Mouse (Mus musculus) hindbrain, embryonic 14.5 days (tissue): ENCODE results near the gene Gm11168. TPM values are rescaled to one million over a fixed set of nuclear protein-coding genes. Genes with fewer than 3 reads are reported as not detected.
"Not testable (repeated sequence)": the region's sequence is repeated elsewhere in the genome, so short reads cannot be mapped to it uniquely, and the experiment has no call there.

Source experiments
- ATAC-seq: fragments of 200-750 bp; cut with Nextera tagmentation; 2 replicates; pipeline ENCODE4 v1.8.0; 2017; ENCODE audit warnings: moderate number of reproducible peaks, mild to moderate bottlenecking, moderate TSS enrichment, moderate library complexity; ENCODE audit not compliant: low FRiP score
- DNase-seq: peaks from one replicate; pipeline ENCODE4 v3.0.0-alpha.2; 2015; ENCODE audit warnings: low spot score
- H3K27ac ChIP-seq: fragments of 300-500 bp; sonication (generic); 2 replicates; pipeline ENCODE4 v1.5.1; 2014; ENCODE audit warnings: mild to moderate bottlenecking, moderate library complexity
- H3K27me3 ChIP-seq: fragments of 300-500 bp; sonication (generic); 2 replicates; pipeline ENCODE4 v1.6.1; 2014; ENCODE audit warnings: mild to moderate bottlenecking, low read length, mixed read lengths; ENCODE audit not compliant: control insufficient read depth, insufficient read depth
- H3K36me3 ChIP-seq: fragments of 300-500 bp; sonication (generic); replicated peaks from 2 replicates; pipeline ENCODE4 v1.6.1; 2014; ENCODE audit not compliant: control insufficient read depth, insufficient read depth
- H3K4me1 ChIP-seq: fragments of 300-500 bp; sonication (generic); replicated peaks from 2 replicates; pipeline ENCODE4 v1.6.1; 2014; ENCODE audit warnings: antibody characterized with exemption, low read length, mixed read lengths; ENCODE audit not compliant: control insufficient read depth, insufficient read depth
- H3K4me2 ChIP-seq: fragments of 300-500 bp; sonication (generic); replicated peaks from 2 replicates; pipeline ENCODE4 v1.6.1; 2014; ENCODE audit warnings: mild to moderate bottlenecking, moderate library complexity
- H3K4me3 ChIP-seq: fragments of 300-500 bp; sonication (generic); replicated peaks from 2 replicates; pipeline ENCODE4 v1.5.1; 2014; ENCODE audit warnings: mild to moderate bottlenecking, low read length
- H3K9ac ChIP-seq: fragments of 300-500 bp; sonication (generic); 2 replicates; pipeline ENCODE4 v1.6.1; 2014
- H3K9me3 ChIP-seq: fragments of 300-500 bp; sonication (generic); 2 replicates; pipeline ENCODE4 v1.6.1; 2016; ENCODE audit warnings: low read length; ENCODE audit not compliant: control insufficient read depth
- WGBS: fragments of 180-500 bp; shearing (Covaris S2); extraction: QIAGEN DNeasy Blood & Tissue Kit; methylation state at CpG from one replicate; pipeline ENCODE4 v1.1.7; 2014; 5-methylcytosine and 5-hydroxymethylcytosine counted together
- polyA plus RNA-seq: library from polyadenylated mRNA; unstranded; fragments of >200 nt; fragmentation: Nextera tagmentation; extraction: Ambion mirVana; gene quantifications from 2 replicates; pipeline ENCODE4 v1.2.1, GENCODE M21; 2014

Gm11168 gene
- polyA plus RNA-seq: not detected in 2 replicates

DNA sequence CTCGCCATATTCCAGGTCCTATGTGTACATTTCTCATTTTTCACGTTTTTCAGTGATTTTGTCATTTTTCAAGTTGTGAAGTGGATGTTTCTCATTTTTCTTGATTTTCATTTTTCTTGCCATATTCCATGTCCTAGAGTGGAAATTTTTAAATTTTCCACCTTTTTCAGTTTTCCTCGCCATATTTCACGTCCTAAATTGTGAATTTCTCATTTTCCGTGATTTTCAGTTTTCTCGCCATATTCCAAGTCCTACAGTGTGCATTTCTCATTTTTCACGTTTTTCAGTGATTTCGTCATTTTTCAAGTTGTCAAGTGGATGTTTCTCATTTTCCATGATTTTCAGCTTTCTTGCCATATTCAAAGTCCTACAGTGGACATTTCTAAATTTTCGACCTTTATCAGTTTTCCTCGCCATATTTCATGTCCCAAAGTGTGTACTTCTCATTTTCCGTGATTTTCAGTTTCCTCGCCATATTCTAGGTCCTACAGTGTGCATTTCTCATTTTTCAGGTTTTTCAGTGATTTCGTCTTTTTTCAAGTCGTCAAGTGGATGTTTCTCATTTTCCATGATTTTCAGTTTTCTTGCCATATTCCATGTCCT lies at the start of gene Gm11168:
Gene Gm11168 (plus strand): TSS at position 553 of the 603 bp plus-strand sequence.
- not testable (repeated sequence) for H3K27ac ChIP-seq, H3K36me3 ChIP-seq, ATAC-seq, DNase-seq, H3K9ac ChIP-seq, H3K9me3 ChIP-seq, H3K4me2 ChIP-seq, H3K4me3 ChIP-seq, H3K4me1 ChIP-seq, H3K27me3 ChIP-seq
- WGBS: 70% methylated on average over 6 of the region's 14 CpGs

DNA sequence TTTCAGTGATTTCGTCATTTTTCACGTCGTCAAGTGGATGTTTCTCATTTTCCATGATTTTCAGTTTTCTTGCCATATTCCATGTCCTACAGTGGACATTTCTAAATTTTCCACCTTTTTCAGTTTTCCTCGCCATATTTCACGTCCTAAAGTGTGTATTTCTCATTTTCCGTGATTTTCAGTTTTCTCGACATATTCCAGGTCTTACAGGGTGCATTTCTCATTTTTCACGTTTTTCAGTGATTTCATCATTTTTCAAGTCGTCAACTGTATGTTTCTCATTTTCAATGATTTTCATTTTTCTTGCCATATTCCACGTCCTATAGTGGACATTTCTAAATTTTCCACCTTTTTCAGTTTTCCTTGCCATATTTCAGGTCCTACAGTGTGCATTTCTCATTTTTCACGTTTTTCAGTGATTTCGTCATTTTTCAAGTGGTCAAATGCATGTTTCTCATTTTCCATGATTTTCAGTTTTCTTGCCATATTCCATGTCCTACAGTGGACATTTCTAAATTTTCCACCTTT lies 2.6 kb upstream of the Gm11168 start, which contains the start of gene Gm10722:
Gene Gm10722 (plus strand): TSS at position 478 of the 528 bp plus-strand sequence.
- H3K27ac ChIP-seq, H3K36me3 ChIP-seq, H3K4me1 ChIP-seq, H3K27me3 ChIP-seq, H3K4me3 ChIP-seq, ATAC-seq, H3K9me3 ChIP-seq, H3K4me2 ChIP-seq, H3K9ac ChIP-seq: not testable (repeated sequence)
- DNase-seq: peak; percentile 50
- WGBS: 73% methylated on average over 12 of the region's 12 CpGs

- not testable (repeated sequence) for H3K9ac ChIP-seq, H3K4me2 ChIP-seq, ATAC-seq, H3K27ac ChIP-seq, H3K4me3 ChIP-seq, H3K4me1 ChIP-seq, DNase-seq, H3K36me3 ChIP-seq, H3K27me3 ChIP-seq, H3K9me3 ChIP-seq
- 71% methylated on average over 8 of the region's 8 CpGs for whole genome bisulfite sequencing
These were observed 2.1 kb upstream of the Gm11168 start for GRCm38 (mm10) chr9:3001006-3001405.

DNA sequence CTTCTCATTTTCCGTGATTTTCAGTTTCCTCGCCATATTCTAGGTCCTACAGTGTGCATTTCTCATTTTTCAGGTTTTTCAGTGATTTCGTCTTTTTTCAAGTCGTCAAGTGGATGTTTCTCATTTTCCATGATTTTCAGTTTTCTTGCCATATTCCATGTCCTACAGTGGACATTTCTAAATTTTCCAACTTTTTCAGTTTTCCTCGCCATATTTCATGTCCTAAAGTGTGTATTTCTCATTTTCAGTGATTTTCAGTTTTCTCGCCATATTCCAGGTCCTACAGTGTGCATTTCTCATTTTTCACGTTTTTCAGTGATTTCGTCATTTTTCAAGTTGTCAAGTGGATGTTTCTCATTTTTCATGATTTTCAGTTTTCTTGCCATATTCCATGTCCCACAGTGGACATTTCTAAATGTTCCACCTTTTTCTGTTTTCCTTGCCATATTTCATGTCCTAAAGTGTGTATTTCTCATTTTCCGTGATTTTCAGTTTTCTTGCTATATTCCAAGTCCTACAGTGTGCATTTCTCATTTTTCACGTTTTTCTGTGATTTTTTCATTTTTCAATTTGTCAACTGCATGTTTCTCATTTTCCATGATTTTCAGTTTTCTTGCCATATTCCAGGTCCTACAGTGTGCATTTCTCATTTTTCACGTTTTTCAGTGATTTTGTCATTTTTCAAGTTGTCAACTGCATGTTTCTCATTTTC lies 1.0 kb upstream of the Gm11168 start:
- H3K4me2 ChIP-seq, H3K27ac ChIP-seq, H3K36me3 ChIP-seq, H3K9me3 ChIP-seq, H3K4me3 ChIP-seq, H3K4me1 ChIP-seq, H3K27me3 ChIP-seq, H3K9ac ChIP-seq: not testable (repeated sequence)
- DNase-seq (peak; percentile 25), ATAC-seq (peak; percentile 88)
- 57% methylated on average over 8 of the region's 11 CpGs for whole genome bisulfite sequencing

GRCm38 (mm10) chr9:3006179-3006578 lies 3.0 kb downstream of the Gm11168 start:
- not testable (repeated sequence) for H3K4me3 ChIP-seq

GRCm38 (mm10) chr9:3006636-3007035 lies 3.5 kb downstream of the Gm11168 start:
- DNase-seq, H3K27me3 ChIP-seq, H3K4me2 ChIP-seq, H3K36me3 ChIP-seq, H3K4me3 ChIP-seq, H3K9me3 ChIP-seq, H3K9ac ChIP-seq, H3K27ac ChIP-seq, H3K4me1 ChIP-seq: not testable (repeated sequence)
- WGBS: 70% methylated on average over 7 of the region's 8 CpGs
- peak; percentile 77 for ATAC-seq

More at GRCm38 (mm10) chr9:3006179-3006578, 3.0 kb downstream of the Gm11168 start:
- H3K4me1 ChIP-seq, H3K27me3 ChIP-seq, H3K36me3 ChIP-seq, DNase-seq, H3K9ac ChIP-seq, H3K9me3 ChIP-seq, H3K4me2 ChIP-seq, ATAC-seq, H3K27ac ChIP-seq: not testable (repeated sequence)
- 86% methylated on average over 1 of the region's 5 CpGs for WGBS

DNA sequence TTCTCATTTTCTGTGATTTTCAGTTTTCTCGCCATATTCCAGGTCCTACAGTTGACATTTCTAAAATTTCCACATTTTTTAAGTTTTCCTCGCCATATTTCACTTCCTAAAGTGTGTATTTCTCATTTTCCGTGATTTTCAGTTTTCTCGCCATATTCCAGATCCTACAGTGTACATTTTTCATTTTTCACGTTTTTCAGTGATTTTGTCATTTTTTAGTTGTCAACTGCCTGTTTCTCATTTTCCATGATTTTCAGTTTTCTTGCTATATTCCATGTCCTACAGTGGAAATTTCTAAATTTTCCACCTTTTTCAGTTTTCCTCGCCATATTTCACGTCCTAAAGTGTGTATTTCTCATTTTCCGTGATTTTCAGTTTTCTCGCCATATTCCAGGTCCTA lies 4.1 kb downstream of the Gm11168 start:
- peak; percentile 24; the same call in 1 of the 2 replicates for ATAC-seq
- H3K4me1 ChIP-seq, H3K27me3 ChIP-seq, H3K4me3 ChIP-seq, H3K36me3 ChIP-seq, H3K4me2 ChIP-seq, H3K27ac ChIP-seq, H3K9ac ChIP-seq, H3K9me3 ChIP-seq: not testable (repeated sequence)
- WGBS: 73% methylated on average over 6 of the region's 9 CpGs
- DNase-seq: peak; percentile 24

DNA sequence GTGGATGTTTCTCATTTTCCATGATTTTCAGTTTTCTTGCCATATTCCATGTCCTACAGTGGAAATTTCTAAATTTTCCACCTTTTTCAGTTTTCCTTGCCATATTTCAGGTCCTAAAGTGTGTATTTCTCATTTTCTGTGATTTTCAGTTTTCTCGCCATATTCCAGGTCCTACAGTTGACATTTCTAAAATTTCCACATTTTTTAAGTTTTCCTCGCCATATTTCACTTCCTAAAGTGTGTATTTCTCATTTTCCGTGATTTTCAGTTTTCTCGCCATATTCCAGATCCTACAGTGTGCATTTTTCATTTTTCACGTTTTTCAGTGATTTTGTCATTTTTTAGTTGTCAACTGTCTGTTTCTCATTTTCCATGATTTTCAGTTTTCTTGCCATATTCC lies 6.2 kb downstream of the Gm11168 start:
- no CpG with 5 or more reads among the region's 5 CpGs for WGBS
- ATAC-seq: peak; percentile 62; the same call in 1 of the 2 replicates
- not testable (repeated sequence) for H3K36me3 ChIP-seq, H3K9ac ChIP-seq, DNase-seq, H3K27ac ChIP-seq, H3K4me3 ChIP-seq, H3K4me2 ChIP-seq, H3K4me1 ChIP-seq, H3K9me3 ChIP-seq, H3K27me3 ChIP-seq

DNA sequence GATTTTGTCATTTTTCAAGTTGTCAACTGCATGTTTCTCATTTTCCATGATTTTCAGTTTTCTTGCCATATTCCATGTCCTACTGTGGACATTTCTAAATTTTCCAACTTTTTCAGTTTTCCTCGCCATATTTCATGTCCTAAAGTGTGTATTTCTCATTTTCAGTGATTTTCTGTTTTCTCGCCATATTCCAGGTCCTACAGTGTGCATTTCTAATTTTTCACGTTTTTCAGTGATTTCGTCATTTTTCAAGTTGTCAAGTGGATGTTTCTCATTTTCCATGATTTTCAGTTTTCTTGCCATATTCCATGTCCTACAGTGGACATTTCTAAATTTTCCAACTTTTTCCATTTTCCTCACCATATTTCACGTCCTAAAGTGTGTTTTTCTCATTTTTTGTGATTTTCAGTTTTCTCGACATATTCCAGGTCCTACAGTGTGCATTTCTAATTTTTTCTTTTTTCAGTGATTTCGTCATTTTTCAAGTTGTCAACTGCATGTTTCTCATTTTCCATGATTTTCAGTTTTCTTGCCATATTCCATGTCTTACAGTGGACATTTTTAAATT lies 9.0 kb downstream of the Gm11168 start:
- H3K4me1 ChIP-seq, H3K27ac ChIP-seq, DNase-seq, H3K36me3 ChIP-seq, H3K4me2 ChIP-seq, H3K4me3 ChIP-seq, H3K9me3 ChIP-seq, H3K27me3 ChIP-seq, H3K9ac ChIP-seq: not testable (repeated sequence)
- WGBS: 87% methylated on average over 2 of the region's 7 CpGs
- ATAC-seq: peak; percentile 37; the same call in 1 of the 2 replicates
